Mouse (Mus musculus): ENCODE data around the gene Bicc1. TPM values are rescaled to one million over a fixed set of nuclear protein-coding genes. Genes with fewer than 3 reads are reported as not detected.

Bicc1 gene
- total and polyA plus RNA-seq, 3 experiments: not detected

GRCm38 (mm10) chr10:70987396-70987795 is 172.1 kb downstream of the Bicc1 start:
- H3K79me2 ChIP-seq (ENCODE audit: control insufficient read depth, insufficient read depth, low read length, poor library complexity): no peaks in the 10 kb centered on the region
- no peak for DNase-seq (ENCODE audit: low read depth, low spot score)
- no peaks in the 10 kb centered on the region for H3K36me3 ChIP-seq (ENCODE audit: control insufficient read depth in 1 of 2, insufficient read depth in 2 of 2, low read length in 2 of 2)
- no peak overlapping the region for H3K9ac ChIP-seq (ENCODE audit: control insufficient read depth, low read depth, low read length, poor library complexity, severe bottlenecking)
- no peaks in the 10 kb centered on the region for H3K9me3 ChIP-seq (replicated peaks; ENCODE audit: insufficient read depth, low read length)
- no peak overlapping the region for H3K4me3 ChIP-seq (ENCODE audit: control insufficient read depth in 1 of 2, insufficient read depth in 1 of 2, low read depth in 2 of 2, low read length in 2 of 2)
- TF ChIP-seq TBP (IDR thresholded peaks at IDR 0.05; ENCODE audit: low read depth, low read length) (no peak), BHLHE40 (IDR thresholded peaks at IDR 0.05; ENCODE audit: borderline replicate concordance, low read depth, low read length) (no peak), POLR2AphosphoS2 (IDR thresholded peaks at IDR 0.05; ENCODE audit: low read length) (no peak)
- H3K27me3 ChIP-seq (ENCODE audit: control insufficient read depth in 1 of 2, insufficient read depth in 2 of 2, low read length in 2 of 2): no peaks in the 10 kb centered on the region; a peak in 1 of 4 replicates
- H3K27ac ChIP-seq (ENCODE audit: control insufficient read depth, low read depth, low read length): no peak overlapping the region
- no peaks in the 10 kb centered on the region for H3K4me1 ChIP-seq (ENCODE audit: control insufficient read depth in 1 of 2, insufficient read depth in 2 of 2, low read length in 2 of 2)

GRCm38 (mm10) chr10:70983036-70983670 is 176.3 kb downstream of the Bicc1 start:
- Histone ChIP-seq H3K79me2 (ENCODE audit: control insufficient read depth, insufficient read depth, low read length, poor library complexity) (no peaks in the 10 kb centered on the region), H3K9ac (ENCODE audit: control insufficient read depth, low read depth, low read length, poor library complexity, severe bottlenecking) (no peak overlapping the region), H3K4me1 (ENCODE audit: control insufficient read depth in 1 of 2, insufficient read depth in 2 of 2, low read length in 2 of 2) (no peaks in the 10 kb centered on the region), H3K27me3 (ENCODE audit: control insufficient read depth in 1 of 2, insufficient read depth in 2 of 2, low read length in 2 of 2) (no peaks in the 10 kb centered on the region; a peak in 1 of 4 replicates), H3K36me3 (ENCODE audit: control insufficient read depth in 1 of 2, insufficient read depth in 2 of 2, low read length in 2 of 2) (no peaks in the 10 kb centered on the region), H3K27ac (ENCODE audit: control insufficient read depth, low read depth, low read length) (no peak overlapping the region), H3K9me3 (replicated peaks; ENCODE audit: insufficient read depth, low read length) (no peaks in the 10 kb centered on the region), H3K4me3 (ENCODE audit: control insufficient read depth in 1 of 2, insufficient read depth in 1 of 2, low read depth in 2 of 2, low read length in 2 of 2) (no peak overlapping the region)
- no peak for DNase-seq (ENCODE audit: low read depth, low spot score)
- no peak for TF ChIP-seq ZNF384 (IDR thresholded peaks at IDR 0.05; ENCODE audit: low read depth, low read length)
- no peak for TF ChIP-seq MEF2A (IDR thresholded peaks at IDR 0.05; ENCODE audit: extremely low read depth, insufficient replicate concordance, low read depth, low read length, poor library complexity, severe bottlenecking)
- TF ChIP-seq POLR2AphosphoS5 (IDR thresholded peaks at IDR 0.05; ENCODE audit: borderline replicate concordance, low read depth, low read length): no peak
- no peak for TF ChIP-seq POLR2AphosphoS2 (IDR thresholded peaks at IDR 0.05; ENCODE audit: low read length)
- no peak for TF ChIP-seq RAD21 (IDR thresholded peaks at IDR 0.05; ENCODE audit: low read depth, low read length)
- no peak for TF ChIP-seq MAX (IDR thresholded peaks at IDR 0.05; ENCODE audit: low read length)
- no peak for TF ChIP-seq EP300 (IDR thresholded peaks at IDR 0.05; ENCODE audit: low read depth in 1 of 2, low read length in 2 of 2)
- TF ChIP-seq MAZ (IDR thresholded peaks at IDR 0.05; ENCODE audit: low read depth, low read length): no peak

- H3K4me3 ChIP-seq (ENCODE audit: control insufficient read depth in 1 of 2, insufficient read depth in 1 of 2, low read depth in 2 of 2, low read length in 2 of 2): no peak overlapping the region
Measured at GRCm38 (mm10) chr10:70982156-70982555, 177.3 kb downstream of the Bicc1 start.

More at GRCm38 (mm10) chr10:70982156-70982555, 177.3 kb downstream of the Bicc1 start:
- no peaks in the 10 kb centered on the region for H3K79me2 ChIP-seq (ENCODE audit: control insufficient read depth, insufficient read depth, low read length, poor library complexity)
- H3K9ac ChIP-seq (ENCODE audit: control insufficient read depth, low read depth, low read length, poor library complexity, severe bottlenecking): no peak overlapping the region
- H3K36me3 ChIP-seq (ENCODE audit: control insufficient read depth in 1 of 2, insufficient read depth in 2 of 2, low read length in 2 of 2): no peaks in the 10 kb centered on the region
- no peaks in the 10 kb centered on the region for H3K9me3 ChIP-seq (replicated peaks; ENCODE audit: insufficient read depth, low read length)
- no peak for DNase-seq (ENCODE audit: low read depth, low spot score)
- H3K27me3 ChIP-seq (ENCODE audit: control insufficient read depth in 1 of 2, insufficient read depth in 2 of 2, low read length in 2 of 2): no peaks in the 10 kb centered on the region; a peak in 1 of 4 replicates
- no peaks in the 10 kb centered on the region for H3K4me1 ChIP-seq (ENCODE audit: control insufficient read depth in 1 of 2, insufficient read depth in 2 of 2, low read length in 2 of 2)
- H3K27ac ChIP-seq (ENCODE audit: control insufficient read depth, low read depth, low read length): no peak overlapping the region
- TF ChIP-seq CHD1 (IDR thresholded peaks at IDR 0.05; ENCODE audit: low read depth, low read length) (no peak), RCOR1 (IDR thresholded peaks at IDR 0.05; ENCODE audit: low read depth, low read length) (no peak), ZNF384 (IDR thresholded peaks at IDR 0.05; ENCODE audit: low read depth, low read length) (no peak), POLR2A (IDR thresholded peaks at IDR 0.05; ENCODE audit: control insufficient read depth in 1 of 2, insufficient read depth in 1 of 2, low read depth in 1 of 2, low read length in 2 of 2, poor library complexity in 1 of 2) (no peak), HCFC1 (IDR thresholded peaks at IDR 0.05; ENCODE audit: low read depth, low read length) (no peak), GABPA (IDR thresholded peaks at IDR 0.05; ENCODE audit: low read depth, low read length) (no peak), ETS1 (IDR thresholded peaks at IDR 0.05; ENCODE audit: low read depth, low read length) (no peak), ELF1 (IDR thresholded peaks at IDR 0.05; ENCODE audit: low read depth, low read length) (no peak), E2F4 (IDR thresholded peaks at IDR 0.05; ENCODE audit: borderline replicate concordance, low read depth, low read length) (no peak), USF2 (IDR thresholded peaks at IDR 0.05; ENCODE audit: borderline replicate concordance in 1 of 2, insufficient read depth in 1 of 2, low read depth in 1 of 2, low read length in 2 of 2) (no peak), MAX (IDR thresholded peaks at IDR 0.05; ENCODE audit: low read length) (no peak)

Data from MEL (cell line).